Mouse (Mus musculus) brown adipose tissue, adult 24 weeks (tissue): Measurements from ENCODE around the gene Tmod1. TPM values are rescaled to one million over a fixed set of nuclear protein-coding genes. Genes with fewer than 3 reads are reported as not detected.

Experiments used
- H3K27ac ChIP-seq: fragments of 200-500 bp; replicated peaks from 2 replicates; pipeline ENCODE4 v1.5.1; 2012; ENCODE audit warnings: low read depth, mild to moderate bottlenecking, low read length
- H3K4me1 ChIP-seq: fragments of 200-500 bp; 2 replicates; pipeline ENCODE4 v1.6.1; 2012; ENCODE audit warnings: low read length, mixed read lengths; ENCODE audit not compliant: control insufficient read depth, insufficient read depth, insufficient read length
- H3K4me3 ChIP-seq: fragments of 200-500 bp; 2 replicates; pipeline ENCODE4 v1.5.1; 2012; ENCODE audit warnings: low read depth, mild to moderate bottlenecking, low read length, moderate library complexity; ENCODE audit not compliant: insufficient read depth
- polyA plus RNA-seq: library from polyadenylated mRNA; stranded (reverse); fragments of >200 nt; gene quantifications from 2 replicates; pipeline ENCODE4 v1.2.4, GENCODE M21; 2012; ENCODE audit not compliant: missing spikeins, insufficient read depth, insufficient read length

The Tmod1 gene
- polyA plus RNA-seq, 1 experiment, result 2.3 TPM

GRCm38 (mm10) chr4:46040594-46041192 is 2.0 kb downstream of the Tmod1 start:
- H3K4me3 ChIP-seq, result 0 out of 2 replicates have a peak overlapping the region, but pooled peaks have one; percentile 66
- H3K4me1 ChIP-seq, result 0 out of 2 replicates have a peak, but pooled peaks cover 2% of the 10 kb centered on the region
- no peak overlapping the region for H3K27ac ChIP-seq

- Histone ChIP-seq H3K4me3 (no peak overlapping the region), H3K4me1 (0 out of 2 replicates have a peak, but pooled peaks cover 2% of the 10 kb centered on the region), H3K27ac (no peak overlapping the region)
Measured at GRCm38 (mm10) chr4:46041761-46042504, 3.2 kb downstream of the Tmod1 start.

DNA sequence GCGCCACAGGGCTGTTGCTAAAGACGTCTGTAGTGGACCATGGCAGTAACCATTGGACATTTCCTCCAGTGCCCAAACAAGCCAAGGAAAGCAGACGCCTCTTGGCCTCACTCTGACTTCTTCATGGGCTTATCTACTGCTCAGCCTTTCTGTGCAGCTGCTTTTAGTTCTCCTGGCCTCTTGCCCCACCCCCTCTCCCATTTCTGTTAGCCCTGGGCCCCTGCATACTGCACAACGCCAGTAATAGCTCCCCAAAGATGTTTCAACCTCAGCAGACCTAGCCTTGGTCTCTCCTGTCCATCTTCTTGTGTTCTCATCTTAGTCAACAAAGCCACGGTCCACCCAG is 3.7 kb downstream of the Tmod1 start:
- no peak overlapping the region for H3K4me3 ChIP-seq
- H3K4me1 ChIP-seq, result 0 out of 2 replicates have a peak, but pooled peaks cover 2% of the 10 kb centered on the region
- no peak overlapping the region for H3K27ac ChIP-seq

DNA sequence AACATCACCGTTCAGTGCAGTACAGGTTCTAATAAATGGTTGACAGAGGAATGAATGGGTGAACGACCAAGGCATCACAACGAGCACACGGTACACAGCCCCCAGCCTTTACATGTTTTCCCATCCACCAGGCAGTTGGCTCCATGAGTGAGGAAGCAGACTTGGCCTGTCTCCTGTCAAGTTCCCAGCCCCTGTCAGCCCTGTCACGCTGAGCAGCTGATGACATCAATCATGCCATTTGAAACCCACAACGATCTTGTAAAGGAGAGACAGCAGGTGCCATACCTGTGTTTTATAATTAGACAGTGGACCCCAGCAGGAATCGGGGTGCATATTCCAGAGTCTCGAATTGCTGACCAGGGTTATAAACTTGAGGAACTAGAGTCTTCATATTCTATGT is 4.6 kb downstream of the Tmod1 start:
- no peak overlapping the region for H3K27ac ChIP-seq
- H3K4me3 ChIP-seq, result no peak overlapping the region
- 0 out of 2 replicates have a peak, but pooled peaks cover 2% of the 10 kb centered on the region for H3K4me1 ChIP-seq

DNA sequence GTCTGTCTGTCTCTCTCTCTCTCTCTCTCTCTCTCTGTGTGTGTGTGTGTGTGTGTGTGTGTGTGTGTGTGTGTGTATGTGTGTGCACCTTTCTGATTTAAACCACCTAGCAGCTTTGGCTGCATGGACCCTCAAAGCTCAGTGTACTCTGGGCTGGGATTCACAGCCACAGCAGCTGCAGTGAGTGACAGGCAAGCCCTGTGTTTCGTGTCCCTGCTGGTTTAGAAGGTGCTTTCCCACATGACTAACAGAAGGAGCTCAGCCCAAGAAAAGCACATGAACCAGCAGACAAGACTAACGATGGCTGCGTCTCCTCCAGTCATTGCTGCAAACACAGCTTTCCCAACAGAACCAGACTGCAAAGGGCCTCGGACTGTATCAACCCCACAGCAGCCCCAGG is 9.2 kb downstream of the Tmod1 start:
- no peaks in the 10 kb centered on the region for H3K4me1 ChIP-seq
- no peak overlapping the region for H3K27ac ChIP-seq
- H3K4me3 ChIP-seq, result no peak overlapping the region

DNA sequence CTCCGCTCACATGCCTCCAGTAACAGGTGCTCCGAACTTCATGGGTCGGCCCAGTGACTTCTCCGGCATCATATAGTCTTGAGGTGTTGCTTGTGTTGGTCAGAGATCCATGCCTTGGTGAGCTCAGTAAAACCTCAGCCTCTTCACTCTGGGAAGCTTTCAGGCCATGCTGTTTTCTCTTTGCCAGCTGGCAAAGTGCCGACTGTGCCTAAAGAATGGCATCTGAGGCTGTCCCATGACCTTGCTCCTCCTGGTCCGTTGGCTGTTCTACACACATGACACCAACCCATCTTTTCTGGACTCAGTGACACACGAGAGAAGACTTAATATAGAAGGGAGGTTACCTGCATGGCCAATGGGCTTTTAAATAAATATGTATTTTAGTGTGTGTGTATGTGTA is 9.7 kb downstream of the Tmod1 start:
- Histone ChIP-seq H3K27ac (no peak overlapping the region), H3K4me1 (no peaks in the 10 kb centered on the region)

DNA sequence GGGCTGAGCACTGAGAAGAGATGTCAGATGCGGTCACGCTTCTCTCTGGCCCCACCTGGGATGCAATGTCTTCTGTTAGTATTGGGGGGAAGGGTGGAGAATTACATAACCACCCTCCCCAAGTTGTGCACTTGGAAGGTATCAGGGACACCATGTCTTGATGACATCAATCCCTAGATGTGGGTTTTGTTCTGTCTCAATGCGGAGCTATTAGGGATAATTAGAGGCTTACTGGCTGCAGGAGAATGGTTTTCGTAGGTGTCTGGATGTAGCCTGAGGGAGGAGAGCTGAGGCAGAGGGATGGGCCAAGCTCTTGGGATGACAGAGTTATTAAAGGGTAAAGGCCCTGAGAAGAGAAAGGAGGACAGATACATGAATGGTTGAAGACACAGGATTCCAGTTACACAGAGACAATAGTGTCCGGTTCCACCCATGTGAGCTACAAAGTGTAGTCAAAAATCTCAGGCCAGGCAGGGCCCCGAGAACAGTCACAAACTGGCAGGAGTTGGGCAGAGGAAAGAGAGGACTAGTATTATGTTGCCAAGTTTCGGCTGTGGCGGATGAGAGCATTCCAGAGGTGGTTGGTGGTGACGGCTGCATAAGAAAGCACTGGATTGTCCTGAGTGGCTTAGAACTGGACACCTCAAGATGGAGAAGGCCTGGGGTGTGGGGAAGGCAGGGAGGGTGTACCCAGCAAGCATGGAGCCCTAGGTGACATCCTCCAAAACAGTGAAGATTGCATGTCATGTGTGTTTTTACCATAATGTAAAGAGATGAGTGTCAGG is 14.8 kb downstream of the Tmod1 start:
- H3K4me1 ChIP-seq, result no peaks in the 10 kb centered on the region
- no peak overlapping the region for H3K4me3 ChIP-seq
- H3K27ac ChIP-seq, result no peak overlapping the region

More for the DNA sequence above, 9.7 kb downstream of the Tmod1 start:
- no peak overlapping the region for H3K4me3 ChIP-seq

- no peak overlapping the region for H3K27ac ChIP-seq
- H3K4me1 ChIP-seq, result no peaks in the 10 kb centered on the region
- H3K4me3 ChIP-seq, result no peak overlapping the region
Measured at GRCm38 (mm10) chr4:46056163-46056562, 17.4 kb downstream of the Tmod1 start.

- Histone ChIP-seq H3K27ac (no peak overlapping the region), H3K4me1 (no peaks in the 10 kb centered on the region; the same call in 1 of the 2 replicates), H3K4me3 (no peak overlapping the region)
Measured at GRCm38 (mm10) chr4:46061259-46061962, 22.7 kb downstream of the Tmod1 start.

DNA sequence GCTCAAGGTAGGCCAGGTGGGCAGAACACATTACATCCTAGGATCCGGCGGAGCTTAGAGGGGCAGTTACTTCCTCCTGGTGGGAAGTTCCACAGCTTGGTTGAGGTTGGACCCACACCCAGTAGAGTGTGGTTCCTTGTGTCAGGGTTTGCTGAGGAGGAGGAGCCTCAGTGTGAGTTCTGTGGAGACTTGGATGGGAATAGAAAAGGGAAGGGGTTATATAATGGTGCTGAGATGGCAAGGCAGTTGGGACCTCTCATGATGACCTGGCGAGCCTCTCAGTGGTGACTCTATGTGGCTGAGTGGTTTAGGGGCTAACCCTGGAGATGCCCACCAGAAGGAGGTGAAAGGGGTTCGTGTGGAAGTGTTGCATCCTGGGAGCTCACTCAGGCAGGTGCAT is 25.1 kb downstream of the Tmod1 start:
- H3K4me3 ChIP-seq, result no peak overlapping the region
- H3K27ac ChIP-seq, result no peak overlapping the region
- no peaks in the 10 kb centered on the region; the same call in 1 of the 2 replicates for H3K4me1 ChIP-seq

GRCm38 (mm10) chr4:46064263-46064662 is 25.5 kb downstream of the Tmod1 start:
- H3K4me1 ChIP-seq, result no peaks in the 10 kb centered on the region; the same call in 1 of the 2 replicates
- H3K27ac ChIP-seq, result no peak overlapping the region
- no peak overlapping the region for H3K4me3 ChIP-seq

GRCm38 (mm10) chr4:46064961-46065360 is 26.2 kb downstream of the Tmod1 start:
- Histone ChIP-seq H3K27ac (no peak overlapping the region), H3K4me3 (no peak overlapping the region), H3K4me1 (no peaks in the 10 kb centered on the region; the same call in 1 of the 2 replicates)

DNA sequence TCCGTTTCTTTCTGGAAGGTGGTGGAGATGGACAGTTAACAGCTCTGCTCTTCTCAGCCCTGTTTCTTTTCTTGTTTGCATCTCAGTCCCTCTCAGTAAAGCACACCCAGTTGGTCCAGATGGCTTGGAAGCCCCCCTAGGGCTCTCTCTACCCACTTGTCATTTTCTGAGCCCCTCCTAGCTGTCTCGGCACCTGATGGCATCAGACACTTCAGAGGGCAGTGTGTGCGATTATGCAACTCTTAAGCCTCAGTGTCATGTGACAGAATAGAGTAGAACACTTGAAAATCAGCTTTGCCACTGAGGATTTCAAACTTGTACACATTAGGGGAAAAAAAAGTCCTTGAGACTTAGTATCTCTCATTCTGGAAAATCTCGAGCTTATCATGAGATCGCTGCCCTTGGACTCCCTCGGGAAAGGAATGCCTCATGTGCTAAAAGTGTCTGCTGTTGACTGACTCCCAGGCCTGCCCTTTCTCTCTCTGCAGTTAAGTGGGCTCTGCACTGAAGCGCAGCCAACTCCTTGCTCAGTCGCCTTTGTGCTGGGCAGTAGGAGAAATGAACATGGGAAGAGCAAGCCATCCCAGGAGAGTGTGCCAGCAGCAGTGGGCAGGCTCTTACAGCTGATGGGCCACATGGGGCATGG is 27.1 kb downstream of the Tmod1 start:
- no peak overlapping the region for H3K4me3 ChIP-seq
- no peaks in the 10 kb centered on the region; the same call in 1 of the 2 replicates for H3K4me1 ChIP-seq
- H3K27ac ChIP-seq, result no peak overlapping the region

DNA sequence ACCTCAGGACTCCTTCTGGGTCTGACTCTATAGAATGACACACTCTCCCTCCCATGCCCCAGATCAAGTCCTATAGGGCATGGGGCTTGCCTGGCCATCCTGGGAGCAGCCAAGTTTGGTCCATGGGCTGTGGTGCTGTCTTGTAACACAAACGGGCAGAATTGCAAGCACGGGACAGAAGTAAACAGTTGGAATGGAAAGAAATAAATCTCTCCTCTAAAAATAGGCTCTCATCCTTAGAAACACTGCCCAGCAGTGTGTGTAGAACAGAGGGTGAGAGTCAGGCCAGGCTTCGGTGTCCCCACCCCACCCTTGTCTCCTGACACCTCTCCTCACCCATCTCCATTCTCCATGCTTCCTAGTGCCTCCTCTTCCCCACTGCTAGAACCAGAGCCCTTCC is 29.3 kb downstream of the Tmod1 start:
- Histone ChIP-seq H3K27ac (no peak overlapping the region), H3K4me3 (no peak overlapping the region), H3K4me1 (no peaks in the 10 kb centered on the region; the same call in 1 of the 2 replicates)
